Mouse (Mus musculus) erythroblast, embryonic 14.5 days (primary cell): ENCODE data around the gene Rpl27.
"Not testable (repeated sequence)": the region's sequence is repeated elsewhere in the genome, so short reads cannot be mapped to it uniquely, and the experiment has no call there.

Experiments
- GATA1 ChIP-seq: IDR thresholded peaks from 2 replicates; pipeline ENCODE4 v1.6.1; 2012; ENCODE audit warnings: low read length, inconsistent platforms, mixed read lengths
- TAL1 ChIP-seq: IDR thresholded peaks from 3 replicates; pipeline ENCODE4 v1.6.1; 2012; ENCODE audit warnings: low read length, inconsistent platforms, mixed read lengths

DNA sequence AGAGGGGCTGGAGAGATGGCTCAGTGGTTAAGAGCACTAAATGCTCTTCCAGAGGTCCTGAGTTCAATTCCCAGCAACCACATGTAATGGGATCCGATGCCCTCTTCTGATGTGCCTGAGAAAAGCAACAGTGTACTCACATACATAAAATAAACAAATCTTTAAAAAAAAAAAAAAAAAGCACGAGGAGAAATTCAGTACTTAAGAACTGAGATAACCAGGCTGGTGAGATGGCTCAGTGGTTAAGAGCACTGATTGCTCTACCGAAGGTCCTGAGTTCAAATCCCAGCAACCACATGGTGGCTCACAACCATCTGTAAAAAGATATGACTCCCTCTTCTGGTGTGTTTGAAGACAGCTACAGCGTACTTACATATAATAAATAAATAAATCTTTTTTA lies 7.5 kb downstream of the Rpl27 start:
- TF ChIP-seq GATA1, TAL1: not testable (repeated sequence)
